Mouse (Mus musculus) adipocyte (in vitro differentiated cells): ENCODE results near the gene Unk.
A peak's percentile ranks its signal among the peaks of the same experiment; 100 is the strongest.
"Not testable (repeated sequence)": the region's sequence is repeated elsewhere in the genome, so short reads cannot be mapped to it uniquely, and the experiment has no call there.

Experiments used
- DNase-seq: peaks from one replicate; pipeline ENCODE4 v3.0.0-alpha.2; 2016; ENCODE audit warnings: low spot score

The Unk gene

GRCm38 (mm10) chr11:116010948-116011347 lies 19.2 kb upstream of the Unk start:
- DNase-seq, result no peak

GRCm38 (mm10) chr11:116011529-116012261 lies 18.4 kb upstream of the Unk start:
- no peak for DNase-seq

- DNase-seq, result peak; percentile 76
Measured at GRCm38 (mm10) chr11:116012262-116012947, 17.7 kb upstream of the Unk start, which contains the start of gene Galk1. Gene Galk1 (minus strand): TSS chr11:116012719.

- peak; percentile 52 for DNase-seq
Measured at GRCm38 (mm10) chr11:116014821-116015220, 15.3 kb upstream of the Unk start.

GRCm38 (mm10) chr11:116018106-116018505 lies 12.0 kb upstream of the Unk start:
- peak; percentile 65 for DNase-seq

DNA sequence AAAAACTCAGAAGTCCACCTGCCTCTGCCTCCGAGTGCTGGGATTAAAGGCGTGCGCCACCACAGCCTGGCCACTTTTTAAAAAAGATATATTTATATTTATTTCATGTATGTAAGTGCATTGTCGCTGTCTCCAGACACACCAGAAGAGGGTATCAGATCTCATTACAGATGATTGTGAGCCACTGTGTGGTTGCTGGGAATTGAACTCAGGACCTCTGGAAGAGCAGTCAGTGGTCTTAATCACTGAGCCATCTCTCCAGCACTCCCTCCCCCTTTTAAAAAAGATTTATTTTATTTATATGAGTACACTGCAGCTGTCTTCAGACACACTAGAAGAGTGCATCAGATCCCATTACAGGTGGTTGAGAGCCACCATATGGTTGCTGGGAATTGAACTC lies 11.3 kb upstream of the Unk start:
- not testable (repeated sequence) for DNase-seq

GRCm38 (mm10) chr11:116019360-116019791 lies 10.7 kb upstream of the Unk start:
- peak; percentile 72 for DNase-seq

- DNase-seq, result peak; percentile 76
Measured at GRCm38 (mm10) chr11:116019976-116020411, 10.1 kb upstream of the Unk start.

DNA sequence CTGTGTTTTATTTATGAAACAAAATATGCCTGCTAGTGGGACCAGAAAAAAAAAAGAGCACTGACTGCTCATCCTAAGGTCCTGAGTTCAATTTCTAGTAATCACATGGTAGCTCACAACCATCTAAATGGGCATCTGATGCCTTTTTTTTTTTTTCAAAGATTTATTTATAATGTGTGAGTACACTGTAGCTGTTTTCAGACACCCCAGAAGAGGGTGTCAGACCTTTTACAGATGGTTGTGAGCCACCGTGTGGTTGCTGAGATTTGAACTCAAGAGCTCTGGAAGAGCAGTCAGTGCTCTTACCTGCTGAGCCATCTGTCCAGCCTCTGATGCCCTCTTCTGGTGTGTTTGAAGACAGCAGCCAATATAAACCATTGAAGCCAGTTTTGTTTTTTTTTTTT lies 9.6 kb upstream of the Unk start:
- peak; percentile 81 for DNase-seq

- peak; percentile 77 for DNase-seq
Measured at GRCm38 (mm10) chr11:116021328-116022220, 8.5 kb upstream of the Unk start.

DNA sequence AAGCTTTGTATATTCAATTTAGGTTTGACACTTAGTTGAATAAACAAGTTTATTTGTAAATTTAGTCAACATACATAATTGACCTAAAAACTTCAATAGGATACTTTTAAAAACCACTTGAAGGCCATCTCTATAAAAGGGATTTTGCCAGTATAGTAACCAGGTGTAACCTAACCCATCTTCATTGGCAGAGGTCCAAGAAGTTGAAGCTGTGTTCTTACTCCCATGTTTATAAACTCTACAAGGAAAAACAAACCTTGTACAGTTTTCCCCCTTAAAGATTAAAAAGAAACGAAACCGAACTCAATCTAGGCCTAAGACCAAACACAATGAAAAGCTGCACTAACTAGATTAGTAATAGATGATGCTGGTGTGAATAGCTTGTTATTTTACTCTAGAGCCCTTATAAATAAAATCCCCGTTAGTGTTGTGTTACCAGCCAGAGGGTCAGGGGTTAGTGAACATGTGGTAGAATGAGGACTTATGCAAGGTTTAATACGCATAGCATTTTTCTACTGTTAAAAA lies 7.8 kb upstream of the Unk start:
- peak; percentile 60 for DNase-seq

DNA sequence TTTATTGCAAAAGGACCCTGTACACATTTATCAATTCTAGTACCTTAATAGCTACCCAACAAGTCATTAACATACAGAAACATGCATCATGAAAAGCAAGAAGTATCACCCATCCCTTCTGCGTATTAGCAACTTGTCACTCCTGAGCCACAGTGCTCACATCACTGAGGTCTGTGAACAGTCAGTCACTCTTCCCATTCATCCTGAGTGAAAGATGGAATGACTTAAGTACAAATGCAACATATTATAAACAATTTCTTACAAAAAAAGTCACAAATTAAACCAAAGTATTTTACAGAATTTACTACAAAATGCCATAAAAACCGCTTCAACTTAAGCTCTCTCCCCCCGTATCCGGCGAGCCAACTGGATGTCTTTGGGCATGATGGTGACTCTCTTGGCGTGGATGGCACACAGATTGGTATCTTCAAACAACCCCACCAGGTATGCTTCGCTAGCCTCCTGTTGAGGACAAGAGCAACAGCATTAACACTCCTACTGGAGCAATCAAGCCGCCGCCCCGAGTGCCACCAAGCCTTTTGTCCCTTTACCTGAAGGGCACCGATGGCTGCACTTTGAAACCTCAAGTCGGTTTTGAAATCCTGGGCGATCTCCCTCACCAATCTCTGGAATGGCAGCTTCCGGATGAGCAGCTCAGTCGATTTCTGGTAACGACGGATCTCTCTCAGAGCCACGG lies 6.9 kb upstream of the Unk start:
- DNase-seq, result peak; percentile 51

GRCm38 (mm10) chr11:116023771-116024355 lies 6.3 kb upstream of the Unk start:
- peak; percentile 65 for DNase-seq

DNA sequence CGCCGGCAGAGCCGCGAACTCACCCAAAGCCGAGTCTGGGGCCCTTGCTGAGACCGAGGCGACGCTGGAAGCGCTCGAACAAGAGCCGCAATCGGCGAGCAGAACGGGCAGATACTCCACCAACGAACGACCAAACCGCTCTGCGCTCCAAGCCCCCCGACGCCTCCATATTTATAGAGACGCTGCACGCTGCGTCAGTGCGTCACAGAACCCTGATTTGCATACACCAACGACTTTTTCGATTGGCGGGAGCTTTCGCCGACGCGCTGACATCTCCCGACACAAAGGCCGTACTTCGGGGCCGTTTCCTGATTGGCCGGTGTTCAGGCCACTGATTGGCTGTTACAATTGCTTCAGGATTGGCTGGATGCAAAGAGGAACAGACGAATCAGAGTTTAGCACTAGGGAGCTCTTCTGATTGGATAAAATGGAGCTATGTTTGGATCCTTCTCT lies 5.7 kb upstream of the Unk start:
- DNase-seq, result peak; percentile 99

GRCm38 (mm10) chr11:116025056-116025845 lies 4.9 kb upstream of the Unk start:
- DNase-seq, result no peak

DNA sequence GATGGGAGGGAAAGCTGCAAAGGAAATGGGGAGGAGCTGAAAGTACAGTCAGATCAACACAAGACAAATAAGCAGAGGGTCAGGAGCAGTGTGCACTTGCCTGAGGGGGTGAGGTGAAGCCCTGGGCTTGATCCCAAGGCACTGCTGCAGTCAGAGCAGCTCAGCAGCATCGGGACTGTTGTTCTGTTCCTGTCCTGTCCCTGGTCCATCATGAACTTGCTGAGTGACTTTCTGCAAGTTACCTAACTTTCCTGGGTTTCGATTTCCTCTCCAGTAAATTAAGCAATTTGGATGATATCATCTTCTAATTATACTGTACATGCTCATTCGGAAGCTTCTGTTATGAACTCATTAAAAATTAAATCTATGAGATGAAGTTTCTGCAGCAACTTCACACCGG lies 2.4 kb upstream of the Unk start, which contains the start of gene H3f3b:
H3f3b (minus strand) TSS at position 207 of the 400 bp plus-strand sequence.
- peak; percentile 74 for DNase-seq

DNA sequence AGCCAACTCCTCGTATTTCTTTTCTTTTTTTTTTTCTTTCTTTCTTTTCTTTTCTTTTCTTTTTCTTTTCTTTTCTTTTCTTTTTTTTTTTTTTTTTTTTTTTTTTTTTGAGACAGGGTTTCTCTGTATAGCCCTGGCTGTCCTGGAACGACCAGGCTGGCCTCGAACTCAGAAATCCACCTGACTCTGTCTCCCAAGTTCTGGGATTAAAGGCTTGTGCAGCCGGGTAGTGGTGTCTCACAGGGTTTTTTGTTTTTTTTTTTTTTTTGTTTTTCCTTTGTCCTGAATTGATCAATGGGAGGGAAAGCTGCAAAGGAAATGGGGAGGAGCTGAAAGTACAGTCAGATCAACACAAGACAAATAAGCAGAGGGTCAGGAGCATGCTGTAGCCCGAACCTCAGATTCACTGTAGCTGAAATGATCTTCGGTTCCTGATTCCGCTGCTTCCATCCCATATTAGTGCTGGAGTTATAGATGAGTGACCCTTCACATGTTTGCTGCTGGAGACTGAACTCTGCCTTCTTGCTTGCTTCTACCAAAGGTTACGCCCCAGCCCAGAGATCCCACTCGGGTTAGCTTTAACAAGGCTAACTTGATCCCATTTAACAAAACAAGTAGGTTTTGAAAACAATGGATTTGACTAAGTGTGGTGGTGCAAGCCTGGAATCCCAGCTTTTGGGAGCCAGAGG lies 1.8 kb upstream of the Unk start:
- DNase-seq, result peak; percentile 38

DNA sequence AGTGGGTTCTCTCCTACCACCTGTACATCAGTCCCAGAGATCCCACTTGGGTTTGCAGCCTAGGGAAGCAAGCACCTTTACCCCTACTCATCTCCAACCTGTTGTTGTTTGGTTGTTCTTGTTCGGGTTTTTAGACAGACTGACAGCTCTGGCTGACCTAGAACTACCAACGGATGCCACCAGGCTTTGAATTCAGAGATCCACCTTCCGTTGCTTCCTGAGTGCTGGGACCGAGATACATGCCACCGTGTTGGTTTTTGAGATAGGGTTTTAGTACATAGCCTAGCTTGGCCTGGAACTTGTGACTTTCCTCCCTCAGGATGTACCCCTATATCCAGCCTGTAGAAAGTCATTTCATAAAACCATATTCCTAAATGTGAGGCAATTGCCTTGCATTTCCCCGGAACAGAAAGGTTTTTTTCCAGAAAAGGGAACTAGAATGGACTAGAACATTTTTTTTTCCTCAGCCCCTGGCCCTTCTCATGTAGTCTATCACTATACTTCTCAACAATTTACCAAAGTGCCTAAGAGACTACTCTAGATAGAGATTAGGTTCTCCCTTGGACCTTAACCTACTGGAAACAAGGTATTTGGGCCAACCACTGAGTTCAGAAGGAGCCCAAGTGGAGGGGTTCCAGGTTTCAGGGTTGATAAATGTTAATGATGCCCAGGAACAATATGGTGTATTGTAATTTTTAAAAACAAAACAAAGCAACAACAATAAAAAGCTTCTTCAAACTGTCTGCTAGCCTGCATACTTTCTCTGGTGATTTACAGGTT lies 846 bp upstream of the Unk start:
- DNase-seq, result no peak
